Comparison of ENCODE assay signal across 17 mouse cellular contexts in the genomic region with DNA sequence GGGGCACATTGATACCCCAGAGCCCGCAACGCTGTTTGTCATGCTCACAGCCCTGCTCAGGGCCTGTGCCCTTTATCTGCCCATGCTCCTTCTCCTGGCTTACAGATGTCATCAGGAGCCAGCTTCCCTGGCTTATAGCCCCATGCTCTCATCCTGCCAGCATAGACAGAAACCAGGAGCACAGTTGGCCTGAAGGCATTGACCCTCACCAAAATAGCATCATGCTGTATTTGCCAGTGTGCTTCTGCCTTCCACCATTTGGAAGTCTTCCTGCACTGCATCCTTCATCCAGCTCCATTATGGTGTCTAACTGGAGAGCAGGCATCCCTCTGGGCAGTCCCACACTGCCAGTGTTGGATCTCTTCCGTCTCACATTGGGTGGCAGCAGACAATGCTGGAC.
"Had no signal": no experiment of that assay in that cellular context is flagged by ENCODE, and none has a peak within 500 bp of the region (broad histone marks: within the 10 kb centered on the region; RNA-seq: fewer than 3 reads in every experiment).

No protein-coding gene starts in this region.

- H3K4me3 ChIP-seq: lung, embryonic 15.5 days; megakaryocyte, embryonic 14.5 days; midbrain, embryonic 13.5 days; midbrain, embryonic 15.5 days; neural tube, embryonic 12.5 days; stomach, embryonic 15.5 days had no signal

- H3K27me3 ChIP-seq: lung, embryonic 15.5 days; midbrain, embryonic 13.5 days; midbrain, embryonic 15.5 days; neural tube, embryonic 12.5 days; stomach, embryonic 15.5 days had no signal

- H3K9me3 ChIP-seq: lung, embryonic 15.5 days; midbrain, embryonic 13.5 days; midbrain, embryonic 15.5 days; neural tube, embryonic 12.5 days; stomach, embryonic 15.5 days had no signal

- H3K36me3 ChIP-seq: lung, embryonic 15.5 days; midbrain, embryonic 13.5 days; midbrain, embryonic 15.5 days; neural tube, embryonic 12.5 days; stomach, embryonic 15.5 days had no signal

- H3K4me1 ChIP-seq: lung, embryonic 15.5 days; megakaryocyte, embryonic 14.5 days; midbrain, embryonic 13.5 days; midbrain, embryonic 15.5 days; neural tube, embryonic 12.5 days; stomach, embryonic 15.5 days had no signal

- H3K27ac ChIP-seq: lung, embryonic 15.5 days; macrophage; midbrain, embryonic 13.5 days; midbrain, embryonic 15.5 days; neural tube, embryonic 12.5 days; stomach, embryonic 15.5 days; stomach, postnatal 0 days had no signal

- H3K9ac ChIP-seq: lung, embryonic 15.5 days; midbrain, embryonic 13.5 days; midbrain, embryonic 15.5 days; neural tube, embryonic 12.5 days; stomach, embryonic 15.5 days had no signal

- ATAC-seq: lung, postnatal 0 days; midbrain, embryonic 13.5 days; midbrain, embryonic 15.5 days had no signal

- DNase-seq: lung, adult 2 months; lung, postnatal 14 days; lung, postnatal 36 days; right cerebral cortex, postnatal 14 days; thymus, adult 2 months; thymus, postnatal 25 days; thymus, postnatal 4 days had no signal

- H3K4me2 ChIP-seq: lung, embryonic 15.5 days; midbrain, embryonic 11.5 days; midbrain, embryonic 13.5 days; midbrain, embryonic 15.5 days; neural tube, embryonic 12.5 days; stomach, embryonic 15.5 days had no signal
